Mouse (Mus musculus): ENCODE data around the gene Ms4a5.
"Not testable (repeated sequence)": the region's sequence is repeated elsewhere in the genome, so short reads cannot be mapped to it uniquely, and the experiment has no call there.

Ms4a5 gene

DNA sequence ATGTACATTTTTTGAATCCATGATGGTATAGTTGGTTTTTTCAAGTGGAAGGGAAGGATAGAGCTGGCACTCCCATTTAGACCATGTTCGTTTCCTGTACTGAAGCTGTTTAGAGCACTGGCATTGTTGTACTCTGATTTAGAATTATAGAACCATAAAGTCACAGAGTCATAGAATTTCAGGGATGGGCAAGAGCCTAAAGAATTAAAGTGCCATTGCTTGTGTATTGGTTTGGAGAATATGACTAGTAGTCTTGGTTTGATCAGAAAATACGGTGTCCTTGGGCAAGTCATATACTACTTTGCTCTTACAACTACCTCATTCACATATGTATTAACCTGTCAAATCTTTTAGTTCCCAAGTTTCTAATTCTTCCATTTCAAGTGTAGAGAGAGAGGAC is at the start of gene Ms4a5:
Gene Ms4a5, minus strand, starts transcription at position 101 of the 400 bp plus-strand sequence.
- no peak for DNase-seq (ENCODE audit: extremely low spot score, low spot score)

DNA sequence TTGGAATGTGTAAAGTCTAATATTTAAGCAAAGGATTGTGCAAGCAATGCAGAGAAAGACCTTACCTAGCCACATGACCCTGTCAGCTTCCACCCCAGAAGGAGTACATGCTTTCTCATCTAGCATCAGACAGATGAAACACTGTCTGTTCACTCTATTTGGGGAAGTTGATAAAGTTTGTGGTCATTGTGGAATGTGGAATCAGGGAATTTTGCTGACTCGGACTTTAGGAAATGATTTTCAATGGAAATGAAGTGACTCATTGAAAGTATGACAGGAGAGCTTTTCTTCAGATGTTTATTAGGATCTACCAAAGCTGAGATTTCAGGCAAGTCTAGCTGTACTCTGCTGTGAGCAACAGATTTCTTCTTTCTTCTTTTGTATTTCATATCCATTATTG is 37.5 kb upstream of the Ms4a5 start:
- no peak for DNase-seq (ENCODE audit: extremely low spot score, low spot score)

DNA sequence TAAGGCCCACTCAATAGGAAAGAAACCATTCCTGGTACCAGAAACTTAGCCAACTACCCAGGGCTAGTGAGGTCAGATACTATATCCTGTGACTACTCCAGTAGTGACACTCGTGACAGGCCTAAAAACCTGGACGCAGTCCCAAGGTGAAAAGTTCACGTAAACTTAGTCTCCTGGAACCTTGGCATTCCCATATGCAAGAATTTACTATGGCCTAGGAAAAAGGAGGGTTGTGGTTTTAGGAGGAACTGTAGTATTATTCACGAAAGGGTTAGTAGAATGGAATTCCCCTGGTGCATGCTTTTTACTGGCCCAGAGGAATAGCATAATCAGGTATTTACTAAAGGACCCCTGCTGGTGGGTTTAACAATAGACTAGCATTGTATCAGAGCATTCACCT is 33.1 kb upstream of the Ms4a5 start:
- no peak for DNase-seq (ENCODE audit: extremely low spot score, low spot score)

DNA sequence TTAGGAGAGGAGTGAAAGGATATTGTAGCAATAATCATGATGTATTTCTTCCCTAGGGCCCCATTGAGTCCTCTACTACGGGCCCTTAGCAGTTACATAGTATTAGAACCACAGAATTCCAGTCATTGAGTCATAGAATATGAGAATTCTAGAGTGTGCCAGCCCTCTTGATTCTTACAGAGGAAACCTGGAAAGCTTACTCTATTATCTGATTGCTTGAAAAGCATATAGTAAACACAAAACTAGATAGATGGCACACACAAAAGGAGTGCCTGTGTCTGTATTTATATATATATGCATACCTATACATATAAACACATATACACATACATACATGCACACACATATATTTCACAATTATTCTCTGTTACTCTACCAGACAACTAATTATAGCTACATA is 30.7 kb upstream of the Ms4a5 start, which contains the start of gene Ms4a14:
Gene Ms4a14, minus strand, starts transcription at position 101 of the 400 bp plus-strand sequence.
- no peak for DNase-seq (ENCODE audit: extremely low spot score, low spot score)

DNA sequence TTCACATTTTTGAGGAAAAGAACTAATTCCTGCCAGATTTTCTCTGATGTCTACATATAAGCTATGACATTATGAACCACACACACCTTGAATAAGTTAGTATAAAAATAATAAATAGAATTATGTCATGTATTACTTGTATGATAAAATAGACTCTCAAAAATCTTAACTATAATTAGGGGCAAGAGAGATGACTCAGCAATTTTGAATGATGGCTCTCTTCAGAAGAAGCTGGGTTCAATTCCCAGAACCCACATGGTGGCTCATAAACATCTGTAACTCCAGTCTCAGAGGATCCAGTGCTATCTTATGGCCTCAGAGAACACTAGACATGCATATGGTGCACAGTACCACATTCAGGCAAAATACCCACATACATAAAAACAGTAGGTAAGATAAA is 25.2 kb upstream of the Ms4a5 start:
- no peak for DNase-seq (ENCODE audit: extremely low spot score, low spot score)

DNA sequence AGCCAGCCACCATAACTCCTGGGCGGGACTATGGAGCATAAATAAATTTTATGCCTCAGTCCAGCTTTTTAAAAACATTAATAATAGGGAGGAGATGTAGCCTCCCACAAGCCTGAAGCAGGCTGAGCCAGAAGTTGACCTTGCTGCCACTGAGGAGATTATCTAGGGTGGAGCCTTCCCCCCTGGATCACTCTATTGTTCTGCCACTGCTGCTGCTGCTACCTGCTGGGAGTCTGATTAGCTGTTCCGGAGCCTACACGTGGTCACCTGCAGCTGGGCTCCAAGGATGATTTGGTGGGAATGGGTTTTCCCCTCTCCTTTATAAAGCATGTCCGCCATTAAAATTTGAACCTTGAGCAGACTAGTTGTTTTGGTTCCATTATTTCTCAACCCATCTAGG is 15.9 kb upstream of the Ms4a5 start:
- not testable (repeated sequence) for DNase-seq (ENCODE audit: extremely low spot score, low spot score)

DNA sequence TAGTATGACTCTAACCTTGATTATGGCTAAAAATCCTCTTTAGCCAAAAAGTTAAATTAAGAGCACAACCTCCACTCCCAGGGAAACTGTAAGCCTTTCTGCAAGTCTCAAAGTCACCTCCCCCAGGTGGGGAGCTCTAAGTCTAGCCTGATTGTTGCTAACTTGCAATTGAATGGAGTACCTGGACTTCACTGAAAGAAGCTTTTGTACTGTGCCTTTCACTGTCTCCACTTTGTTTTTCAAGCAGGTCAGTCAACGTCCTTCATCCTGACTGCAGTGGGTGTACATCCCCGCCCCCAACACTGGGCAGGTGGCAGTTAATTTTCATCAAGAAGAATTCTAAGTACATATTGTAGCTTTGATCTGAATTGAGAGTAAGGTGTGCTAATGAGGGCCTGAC is 15.3 kb upstream of the Ms4a5 start:
- DNase-seq (ENCODE audit: extremely low spot score, low spot score), result no peak

DNA sequence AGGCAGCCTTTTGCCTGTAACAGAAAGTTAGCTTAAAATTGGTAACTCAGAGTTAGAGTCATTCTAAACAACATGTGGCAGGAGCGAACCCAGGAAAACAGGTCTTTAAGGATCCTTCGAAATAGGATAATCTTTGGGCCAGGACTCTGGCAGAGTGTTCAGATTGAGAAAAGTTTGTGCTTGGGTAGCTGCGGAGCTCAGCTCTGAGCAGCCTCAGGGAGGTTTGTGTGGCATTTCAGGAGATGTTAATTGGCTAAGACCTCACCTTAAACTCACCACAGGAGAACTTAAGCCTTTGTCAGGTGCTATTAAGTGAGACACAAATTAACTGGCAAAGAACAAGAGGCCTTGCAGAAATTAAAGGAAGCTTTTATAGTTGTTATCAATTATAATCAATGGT is 9.9 kb upstream of the Ms4a5 start:
- DNase-seq (ENCODE audit: extremely low spot score, low spot score), result peak; percentile 14

DNA sequence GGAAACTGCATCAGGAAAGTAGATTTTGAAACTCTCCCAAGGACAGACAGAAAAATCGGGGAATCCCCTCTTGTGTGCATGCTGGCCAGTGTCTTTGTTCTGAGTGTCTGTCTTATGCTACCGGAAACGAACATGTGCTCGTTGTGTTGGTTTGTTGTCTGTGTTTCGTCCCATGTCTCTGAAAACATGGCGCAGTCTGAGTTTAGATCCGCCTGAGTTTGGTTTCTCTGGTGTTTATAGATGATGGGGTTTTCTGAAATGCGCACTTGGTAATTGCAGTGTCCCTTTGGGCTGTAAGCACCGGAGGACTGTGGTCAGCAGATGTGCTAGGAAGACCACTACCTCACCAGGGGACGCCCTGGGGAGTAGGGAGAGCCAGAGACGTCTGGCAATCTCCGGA is 9.3 kb upstream of the Ms4a5 start:
- DNase-seq (ENCODE audit: extremely low spot score, low spot score), result peak; percentile 43

DNA sequence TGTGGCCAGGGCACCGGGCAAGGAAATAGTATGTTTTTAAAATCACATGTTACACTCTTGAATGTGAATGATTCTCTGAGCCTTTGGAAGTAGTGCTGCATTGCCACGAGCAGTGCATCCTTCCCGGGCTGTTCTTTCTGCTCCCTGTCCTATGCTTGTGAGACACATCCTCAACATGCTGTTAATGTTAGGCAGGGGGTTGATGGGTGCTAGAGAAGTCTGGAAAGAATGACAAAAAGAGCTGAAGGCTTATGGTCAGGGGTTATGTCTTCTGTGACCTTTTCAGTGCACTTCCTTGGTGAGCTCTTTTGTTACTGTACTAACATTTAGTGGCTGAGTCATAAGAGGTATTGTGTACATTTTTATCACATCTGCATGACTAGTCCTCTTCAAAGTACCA is 3.5 kb downstream of the Ms4a5 start:
- no peak for DNase-seq (ENCODE audit: extremely low spot score, low spot score)

DNA sequence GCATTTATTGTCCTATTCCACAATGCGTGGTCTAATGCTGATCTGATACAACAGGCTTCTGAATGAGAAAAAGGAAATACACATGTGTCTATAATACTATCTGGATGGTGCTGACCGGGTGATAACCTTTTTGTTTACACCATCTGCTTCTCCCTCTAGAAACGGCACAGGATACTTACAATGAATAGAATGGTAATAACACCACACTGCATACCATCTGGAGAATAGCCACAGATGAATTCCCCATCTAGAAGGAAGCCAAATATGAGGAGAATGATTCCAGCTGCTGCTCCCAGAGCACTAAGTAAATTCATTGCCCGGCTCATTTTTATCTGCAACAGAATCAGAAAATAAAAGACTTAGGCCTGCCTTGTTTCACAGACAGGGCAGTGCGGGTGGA is 7.2 kb downstream of the Ms4a5 start:
- no peak for DNase-seq (ENCODE audit: extremely low spot score, low spot score)

DNA sequence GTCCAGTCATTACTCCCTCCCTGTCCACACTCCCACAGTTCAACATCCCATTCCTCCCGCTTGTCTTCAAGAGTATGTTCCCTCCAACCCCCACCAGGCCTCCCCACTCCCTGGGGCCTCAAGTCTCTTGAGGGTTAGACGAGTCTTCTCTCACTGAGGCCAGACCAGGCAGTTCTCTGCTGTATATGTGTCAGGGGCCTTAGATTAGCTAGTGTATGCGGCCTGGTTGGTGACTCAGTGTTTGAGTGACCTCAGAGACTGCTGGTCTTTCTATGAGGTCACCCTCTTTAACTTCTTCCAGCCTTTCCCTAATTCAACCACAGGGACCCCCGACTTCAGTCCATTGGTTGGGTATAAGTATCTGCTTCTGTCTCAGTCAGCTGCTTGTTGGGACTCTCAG is 16.7 kb downstream of the Ms4a5 start:
- no peak for DNase-seq (ENCODE audit: extremely low spot score, low spot score)

DNA sequence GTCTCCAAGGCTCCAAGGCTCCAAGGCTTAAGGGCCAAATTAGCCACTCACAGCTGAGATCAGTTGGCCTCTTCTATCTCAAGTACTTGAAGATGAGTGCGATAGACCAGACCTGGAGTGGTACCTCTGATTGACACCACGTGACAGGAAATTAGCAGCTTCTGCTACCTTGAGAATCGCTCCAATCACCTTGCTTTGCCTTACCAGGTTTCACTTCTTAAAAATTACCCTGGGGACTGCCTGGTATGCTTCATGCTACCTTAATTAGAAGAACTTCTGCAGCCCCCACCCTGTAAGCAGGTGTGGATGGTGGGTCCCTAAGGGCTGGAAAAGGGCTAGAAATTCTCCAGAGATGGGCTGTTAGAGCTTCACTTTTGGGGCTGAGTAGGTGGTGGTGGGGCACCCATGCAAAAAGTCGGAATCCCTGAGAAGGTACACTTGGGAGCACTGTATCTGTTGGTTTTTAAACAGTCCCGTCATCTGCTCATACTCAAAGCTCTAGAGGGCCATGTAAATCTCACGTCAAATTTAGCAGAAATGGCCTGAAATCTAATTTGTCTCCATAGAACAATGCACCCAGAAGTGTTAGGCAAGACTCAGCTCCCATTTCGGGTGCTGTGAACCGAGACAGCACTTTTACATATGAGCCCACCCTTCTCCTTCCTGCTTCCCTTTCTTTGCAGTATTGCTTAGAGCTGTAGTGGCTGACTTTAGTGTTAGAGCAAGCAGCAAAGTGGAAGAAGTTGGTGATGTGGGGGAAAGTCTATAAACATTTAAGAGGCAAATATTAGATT is 17.4 kb downstream of the Ms4a5 start, which contains the start of gene Ms4a1:
Gene Ms4a1, minus strand, starts transcription at position 190 of the 794 bp plus-strand sequence.
- no peak for DNase-seq (ENCODE audit: extremely low spot score, low spot score)

DNA sequence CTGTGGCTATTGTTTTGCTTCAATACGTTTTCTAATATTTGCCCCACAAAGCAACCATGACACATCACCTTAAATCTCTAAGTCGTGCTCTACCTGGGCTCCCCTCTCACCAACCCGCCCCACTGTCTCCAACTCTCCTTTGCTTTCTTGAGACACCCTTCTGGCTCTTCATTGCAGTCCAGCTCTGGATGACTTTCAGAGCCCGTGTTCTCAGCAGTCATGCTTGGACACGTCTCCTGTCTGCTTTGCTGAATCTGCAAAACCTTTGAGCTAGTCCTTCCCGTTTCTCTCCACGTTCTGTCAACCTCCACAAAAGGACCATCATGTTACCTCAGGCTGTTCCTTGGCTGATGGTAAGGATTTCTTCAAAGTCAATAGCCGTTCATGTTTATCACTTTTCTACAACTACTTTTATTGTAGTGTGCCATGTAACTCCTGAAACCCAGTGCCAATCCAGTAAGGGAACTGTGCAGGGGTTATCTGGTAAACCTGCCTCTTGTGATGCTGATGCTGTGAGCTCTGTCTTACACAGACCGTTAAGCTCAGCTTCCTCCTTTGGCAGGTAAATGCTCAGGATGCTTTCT is 19.0 kb downstream of the Ms4a5 start:
- no peak for DNase-seq (ENCODE audit: extremely low spot score, low spot score)

DNA sequence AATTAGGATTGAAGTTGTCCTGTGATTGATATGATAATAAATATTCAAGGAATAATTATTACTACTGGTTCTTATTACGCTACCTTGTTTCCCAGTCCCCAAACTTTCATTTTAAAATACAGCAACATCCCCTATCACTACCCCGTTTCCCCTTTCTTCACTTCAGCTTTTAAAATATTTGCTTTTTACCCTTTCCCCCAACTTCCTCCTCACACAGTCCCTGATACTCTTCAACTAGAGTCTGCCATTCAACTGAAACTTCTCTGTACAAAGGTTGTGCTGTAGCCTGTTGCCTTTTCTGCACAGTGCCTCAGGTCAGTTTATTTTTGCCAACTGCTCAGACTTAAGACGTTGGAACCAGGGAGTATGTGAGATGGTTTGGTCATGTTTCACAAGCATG is 20.1 kb downstream of the Ms4a5 start:
- DNase-seq (ENCODE audit: extremely low spot score, low spot score), result no peak

DNA sequence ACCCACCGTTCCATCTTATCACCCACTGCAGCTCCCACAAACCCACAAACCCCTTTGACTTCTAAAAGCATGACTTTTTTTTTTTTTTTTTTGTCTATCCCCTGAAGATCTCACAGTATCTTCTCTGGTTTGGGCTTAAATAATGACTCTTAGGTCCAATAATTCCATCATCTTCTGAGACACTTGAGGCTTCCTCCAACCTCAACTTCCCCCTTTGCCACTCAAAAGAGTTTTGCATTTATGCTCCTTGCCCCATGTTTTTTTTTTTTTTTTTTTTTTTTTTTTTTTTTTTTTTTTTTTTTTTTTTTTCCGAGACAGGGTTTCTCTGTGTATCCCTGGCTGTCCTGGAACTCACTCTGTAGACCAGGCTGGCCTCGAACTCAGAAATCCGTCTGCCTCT is 20.7 kb downstream of the Ms4a5 start:
- not testable (repeated sequence) for DNase-seq (ENCODE audit: extremely low spot score, low spot score)

DNA sequence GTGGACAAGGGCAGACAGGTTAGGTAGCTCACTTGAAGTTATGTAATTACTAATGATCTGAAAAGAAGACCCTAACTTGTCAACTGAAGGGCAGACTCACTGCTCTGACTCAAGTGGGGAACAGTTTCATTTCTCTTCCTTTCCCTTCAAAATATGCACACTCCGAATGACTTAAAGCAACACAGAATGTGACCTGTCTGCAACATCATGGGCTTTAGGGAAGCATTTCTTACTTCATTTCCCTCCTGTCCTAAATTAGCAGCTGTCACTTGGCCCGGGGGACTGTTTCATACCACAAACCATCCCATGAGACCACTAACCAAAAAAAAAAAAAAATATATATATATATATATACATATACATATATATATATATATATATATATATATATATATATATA is 22.2 kb downstream of the Ms4a5 start:
- DNase-seq (ENCODE audit: extremely low spot score, low spot score), result no peak

DNA sequence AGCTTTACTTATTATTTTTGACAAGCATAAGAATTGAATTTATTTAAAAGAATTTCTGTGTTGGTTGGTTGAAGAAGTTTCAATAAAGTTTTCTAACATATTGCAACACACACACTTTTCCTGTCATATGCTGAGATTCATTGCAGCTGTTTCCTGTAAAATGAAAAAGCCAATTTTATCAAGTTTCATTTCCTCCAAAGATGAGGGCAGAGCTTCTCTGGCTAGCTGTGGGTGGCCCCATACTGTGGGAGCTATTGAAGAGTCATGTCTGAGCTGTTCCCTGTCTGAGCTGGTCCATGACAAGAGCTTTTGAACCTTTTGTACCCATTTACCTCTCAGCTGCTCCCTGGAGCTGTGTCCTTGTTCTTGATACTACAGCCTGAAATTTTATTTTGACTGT is 39.4 kb downstream of the Ms4a5 start:
- DNase-seq (ENCODE audit: extremely low spot score, low spot score), result no peak

DNA sequence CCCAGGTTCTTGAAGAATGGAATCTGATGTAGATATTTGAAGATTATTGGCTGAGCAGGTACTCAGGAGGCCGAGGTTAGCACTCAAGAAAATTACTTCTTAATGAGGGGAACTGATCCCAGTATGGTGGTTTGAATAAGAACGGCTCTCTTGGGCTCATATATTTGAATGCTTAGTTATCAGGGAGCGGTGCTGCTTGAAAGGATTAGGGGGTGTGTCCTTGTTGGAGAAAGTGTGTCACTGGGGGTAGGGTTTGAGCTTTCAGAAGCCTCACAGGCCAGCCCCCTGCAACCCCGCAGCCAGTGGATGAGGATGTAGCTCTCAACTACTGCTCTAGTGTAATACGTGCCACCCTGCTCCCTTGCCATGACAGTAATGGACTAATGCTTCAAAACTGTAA is 41.1 kb downstream of the Ms4a5 start:
- DNase-seq (ENCODE audit: extremely low spot score, low spot score), result no peak

DNA sequence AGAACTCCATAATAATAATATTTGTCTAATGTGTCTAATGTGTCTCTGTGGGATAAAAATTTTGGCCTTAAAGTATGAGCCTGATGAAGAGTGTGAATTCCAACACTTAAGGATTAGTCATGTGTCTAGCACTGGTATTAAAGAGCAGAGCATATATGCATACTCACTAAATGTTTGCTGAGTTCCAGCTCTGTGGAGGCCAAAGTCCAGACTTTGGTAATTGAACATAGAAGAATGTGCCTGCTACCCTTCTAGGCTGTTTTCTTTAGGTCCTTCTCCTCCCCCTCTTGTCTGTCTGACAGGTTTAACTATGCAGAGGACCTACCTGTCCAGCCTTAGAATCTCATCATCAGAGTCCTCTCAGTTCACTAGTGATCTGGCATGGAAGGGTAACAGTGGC is 47.9 kb downstream of the Ms4a5 start:
- DNase-seq (ENCODE audit: extremely low spot score, low spot score), result no peak

DNA sequence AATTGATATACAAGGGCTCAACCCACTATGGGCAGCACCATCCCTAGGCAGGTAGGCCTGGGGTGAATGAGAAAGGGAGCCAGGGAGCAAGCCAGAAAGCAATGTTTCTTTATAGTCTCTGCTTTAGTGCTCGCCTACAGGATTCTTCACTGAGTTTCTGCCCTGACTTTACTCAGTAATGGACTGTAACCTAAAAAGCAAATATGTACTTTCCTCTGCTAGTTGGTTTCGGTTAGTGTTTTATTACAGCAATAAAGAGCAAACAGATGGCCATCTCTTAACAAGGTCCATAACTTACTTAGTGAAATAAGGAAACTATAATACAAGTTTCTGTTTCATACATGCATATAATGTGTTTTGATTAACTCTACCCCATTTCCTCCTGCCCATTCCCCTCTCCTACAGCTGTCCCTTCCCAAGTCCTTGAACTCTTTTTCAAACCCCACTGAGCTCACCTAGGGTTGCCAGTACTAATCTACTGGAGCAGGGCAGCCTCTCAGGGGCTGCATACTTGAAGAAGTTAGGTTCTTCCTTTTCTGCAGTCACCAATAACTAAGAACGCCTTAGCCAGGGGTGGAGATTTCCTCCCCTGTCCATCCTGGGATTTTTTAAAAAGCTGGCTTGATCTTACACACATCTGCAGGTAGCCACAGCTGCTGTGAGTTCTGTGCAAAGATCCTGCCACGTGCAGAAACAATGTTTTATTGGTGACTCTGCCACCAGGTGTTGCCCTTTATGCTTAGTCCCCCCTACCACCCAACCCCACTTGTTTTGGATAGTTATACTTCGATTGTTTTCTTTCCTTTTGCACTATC is 48.5 kb downstream of the Ms4a5 start:
- no peak for DNase-seq (ENCODE audit: extremely low spot score, low spot score)

DNA sequence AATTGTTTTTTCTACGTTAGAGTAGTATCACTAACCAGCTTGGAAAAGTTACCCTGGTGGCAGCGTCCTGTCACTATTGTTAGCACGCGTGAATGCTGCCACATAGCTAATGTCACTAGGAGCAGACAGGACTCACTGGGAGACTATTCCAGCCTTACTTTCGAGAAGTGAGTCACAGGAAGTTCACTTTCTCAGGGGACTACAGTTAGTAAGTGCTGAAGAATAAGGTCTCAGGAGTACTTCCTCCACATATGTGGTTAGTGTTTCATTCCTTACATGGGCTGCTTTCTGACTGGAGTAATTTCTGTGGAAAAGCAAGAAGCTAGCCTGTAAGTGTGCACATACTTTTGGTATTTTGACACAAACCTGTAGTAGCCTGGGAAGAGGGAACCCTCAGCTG is 49.4 kb downstream of the Ms4a5 start:
- no peak for DNase-seq (ENCODE audit: extremely low spot score, low spot score)

All from neural tube, embryonic 10.5 days (tissue).